Mouse (Mus musculus) limb, embryonic 14.5 days (tissue): ENCODE measurements around the gene Aspdh. TPM values are rescaled to one million over a fixed set of nuclear protein-coding genes. Genes with fewer than 3 reads are reported as not detected.

Experiments
- ATAC-seq: fragments of 200-750 bp; cut with Nextera tagmentation; 2 replicates; pipeline ENCODE4 v1.8.0; 2017; ENCODE audit warnings: low read depth, moderate number of reproducible peaks, moderate TSS enrichment; ENCODE audit not compliant: low FRiP score
- DNase-seq: peaks from one replicate; pipeline ENCODE4 v3.0.0-alpha.2; 2015; ENCODE audit warnings: low spot score
- H3K27ac ChIP-seq: fragments of 300-500 bp; sonication (generic); replicated peaks from 2 replicates; pipeline ENCODE4 v1.5.1; 2014; ENCODE audit warnings: low read depth, mild to moderate bottlenecking, low read length, moderate library complexity, mixed read lengths
- H3K27me3 ChIP-seq: fragments of 300-500 bp; sonication (generic); 2 replicates; pipeline ENCODE4 v1.6.1; 2014; ENCODE audit warnings: low read length, mixed read lengths; ENCODE audit not compliant: control insufficient read depth, insufficient read depth
- H3K36me3 ChIP-seq: fragments of 300-500 bp; sonication (generic); 2 replicates; pipeline ENCODE4 v1.6.1; 2014; ENCODE audit warnings: mild to moderate bottlenecking, low read length, moderate library complexity, mixed read lengths; ENCODE audit not compliant: control insufficient read depth, insufficient read depth
- H3K4me1 ChIP-seq: fragments of 300-500 bp; sonication (generic); 2 replicates; pipeline ENCODE4 v1.6.1; 2014; ENCODE audit warnings: antibody characterized with exemption, low read length, mixed read lengths; ENCODE audit not compliant: control insufficient read depth, insufficient read depth
- H3K4me2 ChIP-seq: fragments of 300-500 bp; sonication (generic); replicated peaks from 2 replicates; pipeline ENCODE4 v1.6.1; 2014; ENCODE audit warnings: low read depth, mild to moderate bottlenecking, low read length, moderate library complexity; ENCODE audit not compliant: severe bottlenecking
- H3K4me3 ChIP-seq: fragments of 300-500 bp; sonication (generic); replicated peaks from 2 replicates; pipeline ENCODE4 v1.5.1; 2014; ENCODE audit warnings: low read length
- H3K9ac ChIP-seq: fragments of 300-500 bp; sonication (generic); 2 replicates; pipeline ENCODE4 v1.6.1; 2014; ENCODE audit warnings: mild to moderate bottlenecking, low read depth, low read length, moderate library complexity; ENCODE audit not compliant: severe bottlenecking
- H3K9me3 ChIP-seq: fragments of 300-500 bp; sonication (generic); 2 replicates; pipeline ENCODE4 v1.6.1; 2016; ENCODE audit warnings: low read length; ENCODE audit not compliant: control insufficient read depth
- POLR2A ChIP-seq: fragments of 200-500 bp; IDR thresholded peaks from 2 replicates; pipeline ENCODE4 v1.8.0; 2012; ENCODE audit warnings: inconsistent platforms, mild to moderate bottlenecking, moderate library complexity, borderline replicate concordance; ENCODE audit not compliant: insufficient read depth, insufficient read length; ENCODE audit errors: extremely low read depth
- WGBS: fragments of 180-500 bp; shearing (Covaris S2); extraction: QIAGEN DNeasy Blood & Tissue Kit; methylation state at CpG from one replicate; pipeline ENCODE4 v1.1.7; 2014; 5-methylcytosine and 5-hydroxymethylcytosine counted together
- polyA plus RNA-seq, 2 experiments: library from polyadenylated mRNA; depleted of rRNA in 1 of 2; stranded (reverse) in 1 of 2; unstranded in 1 of 2; fragments of >200 nt; fragmentation: Nextera tagmentation in 1 of 2; extraction: Ambion mirVana in 1 of 2; gene quantifications; 2 replicates each; pipeline versions ENCODE4 v1.2.1 to v1.2.3; 2012 to 2014

Gene Aspdh
- polyA plus RNA-seq, 2 experiments, result 0.37 to 1.8 TPM

GRCm38 (mm10) chr7:44469677-44470675 is 4.8 kb downstream of the Aspdh start:
- no peak overlapping the region for H3K4me3 ChIP-seq
- no peak for ATAC-seq
- no peaks in the 10 kb centered on the region for H3K9me3 ChIP-seq
- no peak for DNase-seq
- no peaks in the 10 kb centered on the region; the same call in 1 of the 2 replicates for H3K4me1 ChIP-seq
- no peak overlapping the region for H3K9ac ChIP-seq
- TF ChIP-seq POLR2A, result no peak
- WGBS, result 89% methylated on average over 16 of the region's 16 CpGs
- no peaks in the 10 kb centered on the region; the same call in 1 of the 2 replicates for H3K36me3 ChIP-seq
- no peak overlapping the region for H3K4me2 ChIP-seq
- peaks cover 13% of the 10 kb centered on the region for H3K27me3 ChIP-seq
- no peak overlapping the region for H3K27ac ChIP-seq

GRCm38 (mm10) chr7:44470696-44471612 is 5.8 kb downstream of the Aspdh start:
- H3K4me3 ChIP-seq, result no peak overlapping the region
- H3K9ac ChIP-seq, result 0 out of 2 replicates have a peak overlapping the region, but pooled peaks have one; percentile 9
- DNase-seq, result no peak
- H3K27ac ChIP-seq, result no peak overlapping the region
- no peak for TF ChIP-seq POLR2A
- no peak overlapping the region for H3K4me2 ChIP-seq
- H3K27me3 ChIP-seq, result peaks cover 20% of the 10 kb centered on the region
- no peaks in the 10 kb centered on the region; the same call in 1 of the 2 replicates for H3K4me1 ChIP-seq
- no peak for ATAC-seq
- H3K9me3 ChIP-seq, result no peaks in the 10 kb centered on the region
- no peaks in the 10 kb centered on the region; the same call in 1 of the 2 replicates for H3K36me3 ChIP-seq
- 82% methylated on average over 16 of the region's 16 CpGs for WGBS

GRCm38 (mm10) chr7:44471880-44472557 is 6.8 kb downstream of the Aspdh start:
- H3K9me3 ChIP-seq, result no peaks in the 10 kb centered on the region
- TF ChIP-seq POLR2A, result no peak

GRCm38 (mm10) chr7:44472558-44472885 is 7.3 kb downstream of the Aspdh start:
- Histone ChIP-seq H3K4me2 (no peak overlapping the region), H3K9ac (no peak overlapping the region), H3K36me3 (no peaks in the 10 kb centered on the region; the same call in 1 of the 2 replicates), H3K27ac (no peak overlapping the region), H3K4me3 (no peak overlapping the region), H3K9me3 (no peaks in the 10 kb centered on the region), H3K27me3 (peaks cover 24% of the 10 kb centered on the region), H3K4me1 (no peaks in the 10 kb centered on the region; the same call in 1 of the 2 replicates)
- ATAC-seq (no peak), DNase-seq (peak; percentile 35)
- TF ChIP-seq POLR2A, result no peak
- WGBS, result 0% methylated on average over 1 of the region's 1 CpGs

More at GRCm38 (mm10) chr7:44471880-44472557, 6.8 kb downstream of the Aspdh start:
- H3K27me3 ChIP-seq, result peaks cover 20% of the 10 kb centered on the region
- H3K4me1 ChIP-seq, result no peaks in the 10 kb centered on the region; the same call in 1 of the 2 replicates
- no peak overlapping the region for H3K9ac ChIP-seq
- no peak overlapping the region for H3K4me3 ChIP-seq
- ATAC-seq (no peak), DNase-seq (no peak)
- no peak overlapping the region for H3K4me2 ChIP-seq
- H3K36me3 ChIP-seq, result no peaks in the 10 kb centered on the region; the same call in 1 of the 2 replicates
- 0 out of 2 replicates have a peak overlapping the region, but pooled peaks have one; percentile 13 for H3K27ac ChIP-seq
- WGBS, result 37% methylated on average over 6 of the region's 6 CpGs
